Mouse (Mus musculus) lung, postnatal 0 days (tissue): ENCODE measurements around the gene Sost.

Source experiments
- CTCF ChIP-seq: IDR thresholded peaks from 2 replicates; pipeline ENCODE4 v1.5.1; 2016; ENCODE audit warnings: antibody characterized with exemption, mild to moderate bottlenecking
- EP300 ChIP-seq: IDR thresholded peaks from 2 replicates; pipeline ENCODE4 v1.6.1; 2016; ENCODE audit warnings: antibody characterized with exemption, mild to moderate bottlenecking, control low read depth

DNA sequence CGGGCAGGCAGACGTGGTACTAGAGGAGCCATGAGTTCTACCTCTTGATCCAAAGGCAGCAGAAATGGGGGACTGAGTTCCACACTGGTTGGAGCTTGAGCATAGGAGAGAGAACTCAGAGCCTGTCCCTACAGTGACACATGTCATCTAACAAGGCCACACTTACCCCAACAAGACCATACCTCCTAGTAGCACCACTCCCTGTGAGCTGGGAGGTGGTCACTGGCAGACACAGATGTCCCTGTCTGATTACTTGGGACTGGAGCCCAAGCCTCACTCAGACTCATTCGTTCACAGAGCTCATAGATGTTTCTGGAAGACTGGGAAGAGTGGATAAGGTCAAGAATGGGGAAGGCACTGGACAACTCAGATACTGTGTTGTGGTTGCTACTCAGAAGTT, 48.2 kb downstream of the Sost start:
- TF ChIP-seq CTCF (no peak), EP300 (no peak)
